Mouse (Mus musculus) v-Abl transformed pro-B cells (cell line): ENCODE results near the gene Acot11.
"Not testable (repeated sequence)": the region's sequence is repeated elsewhere in the genome, so short reads cannot be mapped to it uniquely, and the experiment has no call there.

ENCODE experiments used
- in situ Hi-C, 2 experiments: fragments of 400-800 bp; cut with MboI; formaldehyde crosslinking; loops; one replicate each; pipeline ENCODE4 v1.15.1; 2025; ENCODE audit not compliant: unreplicated experiment in 2 of 2

Gene Acot11

DNA sequence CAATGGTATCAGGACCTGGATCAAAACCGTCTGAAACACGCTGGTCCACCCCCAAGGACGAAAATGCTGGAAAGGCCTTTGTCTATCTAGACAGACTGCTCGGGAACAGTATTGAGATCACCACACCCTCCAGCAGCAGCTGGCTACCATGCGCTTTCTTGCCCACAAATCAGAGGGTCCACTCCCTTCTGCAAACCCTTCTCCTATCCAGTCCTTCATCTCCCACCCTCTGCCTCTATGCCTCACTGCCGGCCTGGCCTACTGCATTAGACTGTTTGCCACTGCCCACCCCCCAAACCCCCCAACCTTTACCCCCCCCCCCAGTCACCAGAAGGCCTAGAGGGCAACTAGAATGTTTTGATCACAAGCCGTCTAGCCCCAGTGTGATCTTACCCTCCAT is 19.5 kb downstream of the Acot11 start:
- in situ Hi-C loops: no loop called here

DNA sequence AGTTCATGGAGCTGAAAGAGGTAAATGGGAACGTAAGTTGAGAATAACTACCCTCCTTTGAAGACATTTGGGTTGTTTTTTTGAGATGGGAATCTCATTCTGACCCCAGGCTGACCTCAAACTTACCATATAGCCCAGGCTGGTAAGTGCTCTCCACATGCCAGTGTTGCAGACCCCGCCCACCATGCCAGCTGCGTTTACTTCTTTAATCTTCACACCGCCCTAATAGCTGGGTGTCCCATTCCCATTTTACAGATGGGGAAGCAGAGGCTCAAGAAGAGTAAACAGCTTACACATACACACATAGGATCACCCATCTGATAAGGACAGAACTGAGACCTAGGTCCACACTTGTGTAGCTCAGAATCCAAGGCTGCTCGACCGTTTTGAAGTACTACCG is 20.0 kb downstream of the Acot11 start:
- in situ Hi-C loops: no loop called here

GRCm38 (mm10) chr4:106783137-106783536 is 21.7 kb downstream of the Acot11 start:
- in situ Hi-C loops: no loop called here

DNA sequence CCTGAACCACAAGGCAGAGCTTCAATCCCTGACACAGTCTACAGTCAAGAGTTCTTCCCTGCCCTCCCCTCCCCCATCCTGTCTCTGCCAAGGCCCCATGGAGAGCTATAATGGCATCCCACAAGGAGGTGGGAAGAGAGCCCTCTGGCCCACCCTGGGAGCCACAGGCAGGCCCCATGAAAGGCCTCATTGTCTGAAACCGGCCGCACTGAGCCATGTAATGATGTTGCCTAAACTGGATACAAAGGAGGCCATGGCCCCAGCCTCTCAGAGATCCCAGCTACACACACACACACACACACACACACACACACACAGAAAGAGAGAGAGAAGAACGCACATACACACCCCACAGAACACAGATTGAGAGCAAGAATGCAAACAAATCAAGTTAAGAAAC is 24.8 kb downstream of the Acot11 start:
- in situ Hi-C loops: no loop called here

DNA sequence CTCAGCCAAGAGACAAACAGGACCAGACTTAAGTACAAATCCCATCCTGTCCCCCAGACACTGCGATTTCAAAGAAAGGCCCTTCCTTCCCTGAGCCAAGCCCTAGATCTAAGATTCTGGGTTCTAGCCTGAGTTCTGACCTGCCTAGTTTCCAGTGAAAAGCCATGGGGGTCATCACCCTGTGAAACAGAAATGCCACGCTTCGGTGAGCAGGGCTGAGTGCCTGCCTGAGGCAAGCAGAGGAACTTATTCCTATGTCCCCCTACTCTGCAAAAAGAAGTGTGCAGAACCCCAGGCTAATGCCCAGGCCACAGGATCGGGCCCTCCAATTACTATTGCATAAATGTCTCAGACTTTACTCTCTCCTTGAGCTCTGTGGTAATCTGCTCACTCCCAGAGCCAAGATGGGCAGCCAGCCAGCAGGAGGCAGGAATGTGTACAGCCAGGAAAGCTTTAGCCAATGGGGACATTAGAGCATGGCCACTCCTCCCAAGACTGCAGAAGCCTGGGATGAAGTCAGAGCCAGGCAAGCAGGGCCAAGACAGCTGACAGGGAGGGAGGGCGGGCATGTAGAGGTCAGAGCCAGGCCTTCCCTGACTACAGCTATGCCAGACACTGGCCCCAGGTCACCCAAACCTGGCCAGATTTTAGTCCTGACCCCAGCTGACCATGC is 26.5 kb downstream of the Acot11 start:
- in situ Hi-C loops: no loop called here

DNA sequence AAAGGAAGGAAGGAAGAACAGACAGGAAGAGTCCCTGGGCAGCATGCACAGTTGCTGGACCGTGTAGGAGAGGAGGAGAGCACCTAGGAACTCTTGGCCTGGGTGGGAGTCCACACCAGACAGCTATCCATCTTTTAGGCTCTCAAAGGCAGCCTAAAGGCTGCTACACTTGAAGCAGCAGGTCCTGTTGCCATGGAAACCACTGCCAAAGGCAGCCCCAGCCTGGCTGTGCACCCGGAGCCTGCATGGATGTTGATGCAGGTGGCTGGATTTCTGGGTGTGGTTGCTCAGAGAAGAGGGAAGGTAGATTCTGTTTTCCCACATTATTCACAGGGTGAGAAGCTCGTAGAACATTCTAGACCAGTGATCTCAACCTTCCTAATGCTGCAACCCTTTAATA is 27.8 kb downstream of the Acot11 start:
- in situ Hi-C loops: no loop called here

- in situ Hi-C loops: not testable (repeated sequence)
These were observed 29.0 kb downstream of the Acot11 start for GRCm38 (mm10) chr4:106775767-106776166.

GRCm38 (mm10) chr4:106772558-106772957 is 32.2 kb downstream of the Acot11 start:
- in situ Hi-C loops: no loop called here

DNA sequence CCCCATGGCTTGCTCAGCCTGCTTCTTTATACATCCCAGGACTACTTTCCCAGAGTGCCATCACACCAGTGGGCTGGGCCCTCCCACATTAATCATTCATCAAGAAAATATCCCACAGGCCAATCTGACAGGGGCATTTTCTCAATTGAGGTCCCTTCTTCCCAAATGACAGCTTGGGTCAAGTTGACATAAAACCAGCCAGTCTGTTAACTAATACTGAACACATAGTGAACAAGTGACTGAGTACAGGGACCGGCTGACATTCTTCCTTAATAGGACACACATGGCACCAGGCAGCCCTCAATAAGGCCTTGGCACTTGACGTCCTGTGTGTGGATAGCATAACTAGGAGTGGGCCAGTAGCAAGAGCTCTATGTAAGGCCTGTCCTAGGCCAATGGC is 35.5 kb downstream of the Acot11 start:
- in situ Hi-C loops: no loop called here

DNA sequence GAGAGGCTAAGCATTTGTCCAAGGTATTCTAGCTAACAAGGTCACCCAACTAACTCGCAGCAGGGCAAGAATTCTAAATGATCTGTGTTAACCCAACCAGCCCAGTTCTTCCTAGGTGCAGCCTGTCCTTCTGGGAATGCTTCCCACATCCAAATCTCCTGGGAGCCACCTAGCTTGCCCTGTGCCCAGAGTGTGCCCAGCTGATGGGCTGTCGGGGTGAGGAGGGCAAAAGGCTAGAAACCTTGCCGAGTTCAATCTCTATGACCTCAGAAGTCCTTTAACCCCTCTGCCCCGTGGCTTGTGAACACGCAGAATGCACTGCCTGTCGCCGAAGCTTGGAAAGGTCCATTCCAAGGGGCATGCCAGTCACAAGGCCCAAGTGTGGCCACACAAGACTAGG is 40.6 kb downstream of the Acot11 start:
- in situ Hi-C loops: no loop called here

- in situ Hi-C loops: no loop called here
These were observed 53.1 kb downstream of the Acot11 start for GRCm38 (mm10) chr4:106751726-106752125.

DNA sequence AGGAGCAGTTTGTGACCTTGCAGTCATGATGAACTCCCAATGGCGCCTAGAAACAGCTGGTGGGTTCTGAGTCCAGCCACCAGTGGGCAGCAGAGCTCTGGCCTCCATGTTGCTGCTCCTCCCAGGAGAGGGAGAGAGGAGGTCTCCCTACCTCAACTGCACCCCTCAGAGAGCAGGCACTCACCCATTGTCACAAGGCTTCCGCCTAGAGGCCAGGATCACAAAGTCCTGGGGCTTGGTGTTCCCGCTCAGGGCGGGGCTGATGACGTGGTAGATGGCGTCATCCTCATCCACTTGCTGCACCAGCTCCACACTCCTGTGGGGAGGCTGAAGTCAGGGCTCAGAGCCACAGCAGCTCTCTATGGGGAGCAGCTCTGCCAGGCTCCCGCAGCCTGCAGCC is 55.1 kb downstream of the Acot11 start:
- in situ Hi-C loops: no loop called here

DNA sequence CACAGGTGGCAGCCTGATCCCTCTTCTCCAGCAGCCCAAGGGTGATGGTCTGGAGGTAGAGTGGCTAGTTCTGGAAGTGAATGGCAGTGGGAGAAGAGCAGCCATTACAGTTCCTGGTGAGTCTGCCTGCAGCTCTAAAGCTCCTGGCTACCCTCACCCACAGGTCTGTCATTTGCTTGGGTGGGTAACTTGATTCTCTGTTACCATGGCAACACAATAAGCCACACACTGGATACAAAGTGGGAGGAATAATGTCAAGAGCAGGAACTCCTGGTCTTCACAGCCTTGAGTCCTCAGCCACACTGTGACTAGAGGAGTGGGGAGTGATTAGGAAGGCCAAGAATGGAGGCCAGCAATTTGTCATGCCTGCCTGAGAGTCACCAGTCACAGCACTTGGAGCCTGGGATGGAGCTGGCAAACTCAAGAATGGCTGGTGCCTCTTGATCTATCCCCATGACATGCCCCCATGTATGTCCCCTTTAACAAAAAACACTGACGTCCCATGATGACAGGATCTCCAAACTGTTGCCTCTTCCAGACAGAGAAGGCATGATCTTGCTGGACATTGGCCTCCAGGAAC is 57.7 kb downstream of the Acot11 start:
- in situ Hi-C loops: no loop called here

DNA sequence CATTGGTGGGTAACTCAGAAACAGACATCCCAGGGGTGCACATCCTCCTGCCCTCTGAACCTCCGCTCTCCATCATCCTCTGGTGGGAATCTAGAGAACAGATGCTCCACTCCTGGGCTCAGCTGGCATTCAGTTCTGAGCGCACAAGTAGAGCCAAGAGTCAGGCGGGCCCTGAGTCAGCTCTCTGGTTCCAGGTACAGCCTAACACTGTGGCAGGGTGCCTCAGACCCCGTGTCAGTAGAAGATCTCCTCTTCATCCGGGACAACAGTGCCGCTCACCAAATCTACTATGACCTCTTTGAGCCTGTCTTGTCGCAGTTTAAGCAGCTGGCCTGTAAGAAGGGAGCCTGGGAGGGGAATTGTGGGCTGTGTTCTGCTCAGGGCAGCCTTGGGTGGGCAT is 58.9 kb downstream of the Acot11 start:
- in situ Hi-C loops: no loop called here

- in situ Hi-C loops: no loop called here
These were observed 66.9 kb downstream of the Acot11 start for GRCm38 (mm10) chr4:106737904-106738303.

DNA sequence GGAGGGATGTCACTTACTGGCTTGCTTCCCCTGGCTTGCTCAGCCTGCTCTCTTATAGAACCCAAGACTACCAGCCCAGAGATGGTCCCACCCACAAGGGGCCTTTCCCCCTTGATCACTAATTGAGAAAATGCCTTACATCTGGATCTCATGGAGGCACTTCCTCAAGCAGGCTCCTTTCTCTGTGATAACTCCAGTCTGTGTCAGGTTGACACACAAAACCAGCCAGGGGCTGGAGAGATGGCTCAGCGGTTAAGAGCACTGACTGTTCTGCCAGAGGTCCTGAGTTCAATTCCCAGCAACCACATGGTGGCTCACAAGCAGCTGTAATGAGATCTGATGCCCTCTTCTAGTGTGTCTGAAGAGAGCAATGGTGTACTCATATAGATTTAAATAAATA is 67.9 kb downstream of the Acot11 start:
- in situ Hi-C loops: not testable (repeated sequence)

GRCm38 (mm10) chr4:106733636-106734035 is 71.2 kb downstream of the Acot11 start, which contains the start of gene Fam151a:
Fam151a (plus strand) TSS chr4:106733889.
- in situ Hi-C loops: no loop called here

- in situ Hi-C loops: no loop called here
These were observed 74.0 kb downstream of the Acot11 start, which contains the start of gene Mroh7 for GRCm38 (mm10) chr4:106730814-106731213. Mroh7 (minus strand) TSS chr4:106730925.

DNA sequence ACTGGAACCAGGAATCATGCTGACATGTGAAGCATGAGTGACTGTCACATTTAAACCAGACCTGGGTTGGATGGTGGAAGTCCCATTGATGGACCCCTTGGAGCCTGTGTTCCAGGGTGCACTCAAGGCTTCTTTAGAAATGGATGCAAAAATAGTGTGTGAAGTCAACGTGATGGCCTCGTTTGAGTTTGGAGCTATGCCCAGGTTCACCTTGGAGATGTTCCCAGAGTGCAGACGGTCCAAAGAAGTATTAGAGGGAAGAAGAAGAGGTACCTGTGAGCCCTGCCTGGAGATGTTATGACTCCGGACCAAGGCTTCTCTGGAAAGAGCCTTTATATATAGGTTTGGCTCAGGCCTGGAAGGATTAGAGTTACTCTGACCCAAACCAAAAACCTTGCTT is 84.2 kb downstream of the Acot11 start:
- in situ Hi-C loops: no loop called here

DNA sequence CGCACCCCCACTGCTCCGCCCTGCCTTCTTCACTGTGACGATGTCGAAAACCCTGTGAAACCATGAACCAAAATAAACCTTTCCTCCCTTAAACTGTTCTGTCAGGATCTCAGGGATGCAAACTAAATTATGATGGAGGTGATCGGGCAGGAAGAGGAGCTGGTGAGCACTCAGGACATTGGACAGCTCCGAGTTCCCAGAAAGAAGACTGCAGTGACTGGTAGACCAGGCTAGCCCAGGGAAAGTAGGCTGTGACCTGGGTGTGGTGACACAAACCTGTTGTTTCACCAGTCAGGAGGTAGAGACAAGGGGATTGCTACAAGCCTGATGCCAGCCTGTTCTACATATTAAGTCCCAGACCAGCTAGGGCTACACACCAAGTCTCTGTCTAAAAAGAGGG is 91.2 kb downstream of the Acot11 start:
- in situ Hi-C loops: loop anchor here in 1 of 2 experiments (10.0 kb wide), 1 partner anchor 239 kb away; no protein-coding TSS in a partner anchor

GRCm38 (mm10) chr4:106708408-106708807 is 96.4 kb downstream of the Acot11 start:
- in situ Hi-C loops: loop anchor here (5.0 to 10.0 kb wide), 3 partner anchors 76 to 234 kb away; no protein-coding TSS in a partner anchor

DNA sequence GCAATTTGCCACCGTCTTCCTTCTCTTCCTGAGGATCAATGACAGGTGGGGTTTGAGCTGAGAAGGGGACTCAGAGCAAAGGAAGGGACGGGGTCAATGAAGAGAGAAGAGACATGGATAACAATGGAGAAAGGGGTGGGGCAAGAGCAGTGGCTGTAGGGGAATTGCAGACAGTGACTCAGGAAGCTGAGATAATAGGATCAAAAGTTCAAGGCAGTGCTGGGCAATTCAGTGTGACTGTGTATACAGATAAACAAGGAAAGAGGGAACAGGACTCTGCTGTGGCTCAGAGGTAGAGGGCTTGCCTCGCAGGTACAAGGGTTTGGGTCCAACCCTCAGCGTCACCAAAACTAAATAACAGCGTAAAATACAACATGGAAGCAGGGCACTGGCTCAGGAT is 96.8 kb downstream of the Acot11 start:
- in situ Hi-C loops: loop anchor here (5.0 to 10.0 kb wide), 3 partner anchors 76 to 233 kb away; no protein-coding TSS in a partner anchor
